Comparison of ENCODE assay signal across 9 mouse cellular contexts in the genomic region with DNA sequence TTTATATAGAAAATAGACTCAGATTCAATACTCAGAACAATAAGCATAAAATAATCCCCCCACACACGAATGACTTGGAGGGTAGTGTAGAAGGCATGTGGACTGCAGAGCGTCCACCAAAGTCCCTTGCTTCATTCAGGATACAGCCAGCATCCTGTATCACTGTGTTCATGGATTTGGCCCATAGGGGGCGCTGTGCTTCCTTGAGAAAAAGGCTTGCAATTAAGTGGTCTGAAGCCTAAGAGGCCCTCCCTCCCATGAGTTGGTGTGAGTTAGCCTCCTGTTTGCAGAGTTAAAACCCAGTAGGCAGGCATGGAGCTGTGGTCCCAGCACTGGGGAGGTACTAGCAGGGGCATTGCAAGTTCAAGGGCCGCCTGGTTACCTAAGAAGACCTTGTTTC. TPM values are rescaled to one million over a fixed set of nuclear protein-coding genes. Genes with fewer than 3 reads are reported as not detected.
A peak's percentile ranks its signal among the peaks of the same experiment; 100 is the strongest.
DNase-seq lines count a peak whose midpoint lies in the region; ATAC-seq and TF ChIP-seq lines count a peak whose summit lies in the region.
"Had no signal": no experiment of that assay in that cellular context is flagged by ENCODE, and none has a peak within 500 bp of the region (broad histone marks: within the 10 kb centered on the region; RNA-seq: fewer than 3 reads in every experiment).

No protein-coding gene starts in this region.

- peak; percentile 90 for TF ChIP-seq CTCF in gastrocnemius, adult 2 months (IDR thresholded peaks at IDR 0.05)

- no peak overlapping the region for H3K27ac ChIP-seq in midbrain, embryonic 10.5 days (replicated peaks)
- H3K27ac ChIP-seq in midbrain, embryonic 16.5 days (ENCODE audit: low read length) = no peak overlapping the region; the same call in 1 of the 2 replicates
- H3K27ac ChIP-seq in gastrocnemius, adult 2 months = no peak overlapping the region
- H3K27ac ChIP-seq in limb, embryonic 11.5 days (replicated peaks; ENCODE audit: low read depth, low read length) = no peak overlapping the region; the same call in 1 of the 2 replicates
- H3K27ac ChIP-seq: embryonic facial prominence, embryonic 15.5 days had no signal

- H3K27me3 ChIP-seq in midbrain, embryonic 10.5 days (ENCODE audit: low read depth, poor library complexity, severe bottlenecking) = no peaks in the 10 kb centered on the region
- H3K27me3 ChIP-seq in midbrain, embryonic 16.5 days (ENCODE audit: control insufficient read depth, insufficient read depth, low read depth, low read length) = no peaks in the 10 kb centered on the region
- H3K27me3 ChIP-seq in limb, embryonic 11.5 days (ENCODE audit: control insufficient read depth, insufficient read depth, low read length) = no peaks in the 10 kb centered on the region
- H3K27me3 ChIP-seq: embryonic facial prominence, embryonic 15.5 days had no signal

- H3K4me2 ChIP-seq in midbrain, embryonic 16.5 days (ENCODE audit: low read length) = no peak overlapping the region
- H3K4me2 ChIP-seq in limb, embryonic 11.5 days (ENCODE audit: low read depth, severe bottlenecking) = no peak overlapping the region
- H3K4me2 ChIP-seq: embryonic facial prominence, embryonic 15.5 days had no signal

- no peaks in the 10 kb centered on the region for H3K9me3 ChIP-seq in midbrain, embryonic 10.5 days (replicated peaks)
- H3K9me3 ChIP-seq in midbrain, embryonic 16.5 days (replicated peaks; ENCODE audit: control insufficient read depth, low read length, poor library complexity, severe bottlenecking) = no peaks in the 10 kb centered on the region
- H3K9me3 ChIP-seq in limb, embryonic 11.5 days (ENCODE audit: control insufficient read depth, low read length) = no peaks in the 10 kb centered on the region
- H3K9me3 ChIP-seq: embryonic facial prominence, embryonic 15.5 days had no signal

- DNase-seq in midbrain, embryonic 10.5 days (ENCODE audit: low spot score) = peak; percentile 84
- DNase-seq in cerebellum, adult 9-11 months = peak; percentile 28
- DNase-seq in gastrocnemius, adult 2 months = peak; percentile 84
- peak; percentile 70 to 91 for DNase-seq in kidney, adult 8-10 months
- peak; percentile 94 for DNase-seq in limb, embryonic 11.5 days (ENCODE audit: low spot score)
- peak; percentile 68 for DNase-seq in ovary, postnatal 10 days (ENCODE audit: low spot score)
- peak; percentile 79 for DNase-seq in thymus, postnatal 14 days

- no peak overlapping the region for H3K9ac ChIP-seq in midbrain, embryonic 16.5 days (ENCODE audit: low read depth, low read length)
- H3K9ac ChIP-seq in limb, embryonic 11.5 days (ENCODE audit: low read length) = no peak overlapping the region
- H3K9ac ChIP-seq: embryonic facial prominence, embryonic 15.5 days had no signal

- intact Hi-C loops in gastrocnemius, adult 2 months (cut with DNase I) = loop anchor here (5.0 kb wide), 3 partner anchors 44 to 454 kb away; no protein-coding TSS in a partner anchor

- 22% methylated on average over 4 of the region's 4 CpGs for WGBS in midbrain, embryonic 10.5 days
- 28% methylated on average over 4 of the region's 4 CpGs for WGBS in midbrain, embryonic 16.5 days
- WGBS in limb, embryonic 11.5 days = 22% methylated on average over 4 of the region's 4 CpGs

- H3K36me3 ChIP-seq in midbrain, embryonic 10.5 days = peaks cover 25% of the 10 kb centered on the region
- no peaks in the 10 kb centered on the region for H3K36me3 ChIP-seq in midbrain, embryonic 16.5 days (ENCODE audit: control insufficient read depth, insufficient read depth, low read length)
- peaks cover 2% of the 10 kb centered on the region; the same call in 1 of the 2 replicates for H3K36me3 ChIP-seq in limb, embryonic 11.5 days (ENCODE audit: control insufficient read depth, insufficient read depth, low read length)

- H3K4me1 ChIP-seq in midbrain, embryonic 10.5 days = peaks cover 52% of the 10 kb centered on the region
- peaks cover 11% of the 10 kb centered on the region for H3K4me1 ChIP-seq in midbrain, embryonic 16.5 days (ENCODE audit: control insufficient read depth, insufficient read depth, low read length)
- H3K4me1 ChIP-seq in limb, embryonic 11.5 days (ENCODE audit: control insufficient read depth, insufficient read depth, low read length) = no peaks in the 10 kb centered on the region; the same call in 1 of the 2 replicates

- ATAC-seq in midbrain, embryonic 16.5 days = no peak
- no peak for ATAC-seq in limb, embryonic 11.5 days (ENCODE audit: insufficient number of reproducible peaks, low FRiP score, low TSS enrichment, low read depth)

- no peak overlapping the region for H3K4me3 ChIP-seq in midbrain, embryonic 10.5 days
- no peak overlapping the region for H3K4me3 ChIP-seq in midbrain, embryonic 16.5 days (ENCODE audit: low read depth, low read length)
- H3K4me3 ChIP-seq in gastrocnemius, adult 2 months = no peak overlapping the region
- no peak overlapping the region for H3K4me3 ChIP-seq in limb, embryonic 11.5 days (ENCODE audit: low read depth, low read length)
- H3K4me3 ChIP-seq: embryonic facial prominence, embryonic 15.5 days had no signal

RNA-seq across cellular contexts. Expression of a gene that starts 47.1 kb away (rescaled TPM):
- 62.5 and 74.5 TPM in 2 replicates for polyA plus RNA-seq in midbrain, embryonic 10.5 days (2016; fragmentation: Nextera tagmentation; extraction: Ambion mirVana)
- 88.1 and 94.5 TPM in 2 replicates for polyA plus RNA-seq in midbrain, embryonic 16.5 days (2015; fragmentation: Nextera tagmentation; extraction: Ambion mirVana)
- 10 to 100 TPM in 1 of 2 experiments, 1 to 10 TPM in 1; 5.9 to 12.2 TPM for total RNA-seq in gastrocnemius, adult 2 months (2021)
- polyA plus RNA-seq in limb, embryonic 11.5 days (2014; fragmentation: Nextera tagmentation; extraction: Ambion mirVana) = 193 and 210 TPM in 2 replicates

Comparison
In these comparisons a context has a peak if more than half of its experiments do, and no peak if none do; other contexts are left out.
1. DNase-seq: peak in every context shown above with its lines; median percentile 94 in limb, embryonic 11.5 days; 84 in midbrain, embryonic 10.5 days; 84 in gastrocnemius, adult 2 months; 80 in kidney, adult 8-10 months; 79 in thymus, postnatal 14 days; 68 in ovary, postnatal 10 days; 28 in cerebellum, adult 9-11 months.